13 mouse cellular contexts compared by ENCODE assay signal in genomic region chr12:100209701-100210478, GRCm38 (mm10). TPM values are rescaled to one million over a fixed set of nuclear protein-coding genes. Genes with fewer than 3 reads are reported as not detected.
DNase-seq lines count a peak whose midpoint lies in the region; ATAC-seq and TF ChIP-seq lines count a peak whose summit lies in the region.
"Had no signal": no experiment of that assay in that cellular context is flagged by ENCODE, and none has a peak within 500 bp of the region (broad histone marks: within the 10 kb centered on the region; RNA-seq: fewer than 3 reads in every experiment).

No protein-coding gene starts in this region.

- ATAC-seq in kidney, embryonic 15.5 days (replicated peaks; ENCODE audit: low FRiP score): no peak
- no peak for ATAC-seq in midbrain, postnatal 0 days (ENCODE audit: low FRiP score)
- ATAC-seq in midbrain, embryonic 11.5 days (ENCODE audit: low FRiP score): no peak
- ATAC-seq in liver, embryonic 12.5 days: peak; percentile 76
- ATAC-seq in stomach, postnatal 0 days (ENCODE audit: low FRiP score, low TSS enrichment): no peak

- H3K27me3 ChIP-seq in kidney, embryonic 15.5 days: no peaks in the 10 kb centered on the region
- H3K27me3 ChIP-seq in midbrain, postnatal 0 days (ENCODE audit: insufficient read depth, low read length): no peaks in the 10 kb centered on the region
- H3K27me3 ChIP-seq in midbrain, embryonic 11.5 days (ENCODE audit: control insufficient read depth, insufficient read depth, low read length): no peaks in the 10 kb centered on the region
- no peaks in the 10 kb centered on the region for H3K27me3 ChIP-seq in liver, embryonic 12.5 days (replicated peaks)
- H3K27me3 ChIP-seq in stomach, postnatal 0 days (ENCODE audit: control insufficient read depth, insufficient read depth, low read length): no peaks in the 10 kb centered on the region
- H3K27me3 ChIP-seq: megakaryocyte, embryonic 14.5 days had no signal

- no peaks in the 10 kb centered on the region for H3K9me3 ChIP-seq in kidney, embryonic 15.5 days (replicated peaks)
- no peaks in the 10 kb centered on the region for H3K9me3 ChIP-seq in midbrain, postnatal 0 days (ENCODE audit: low read length)
- H3K9me3 ChIP-seq in midbrain, embryonic 11.5 days (ENCODE audit: control insufficient read depth, low read length): peaks cover 3% of the 10 kb centered on the region; the same call in 1 of the 2 replicates
- no peaks in the 10 kb centered on the region for H3K9me3 ChIP-seq in liver, embryonic 12.5 days (replicated peaks)
- 0 out of 2 replicates have a peak, but pooled peaks cover 5% of the 10 kb centered on the region for H3K9me3 ChIP-seq in stomach, postnatal 0 days (ENCODE audit: control insufficient read depth, low read length)

- peaks cover 57% of the 10 kb centered on the region for H3K36me3 ChIP-seq in kidney, embryonic 15.5 days
- H3K36me3 ChIP-seq in midbrain, postnatal 0 days (ENCODE audit: insufficient read depth, low read length): peaks cover 43% of the 10 kb centered on the region
- peaks cover 17% of the 10 kb centered on the region; the same call in 1 of the 2 replicates for H3K36me3 ChIP-seq in midbrain, embryonic 11.5 days (ENCODE audit: control insufficient read depth, insufficient read depth, low read length)
- H3K36me3 ChIP-seq in liver, embryonic 12.5 days: peaks cover 53% of the 10 kb centered on the region
- peaks cover 14% of the 10 kb centered on the region for H3K36me3 ChIP-seq in stomach, postnatal 0 days (ENCODE audit: control insufficient read depth, insufficient read depth, low read length)

- no peak overlapping the region for H3K4me3 ChIP-seq in kidney, embryonic 15.5 days (replicated peaks)
- no peak overlapping the region for H3K4me3 ChIP-seq in midbrain, postnatal 0 days (ENCODE audit: low read depth, low read length)
- H3K4me3 ChIP-seq in midbrain, embryonic 11.5 days (ENCODE audit: low read depth, low read length): no peak overlapping the region
- no peak overlapping the region for H3K4me3 ChIP-seq in liver, embryonic 12.5 days
- no peak overlapping the region for H3K4me3 ChIP-seq in stomach, postnatal 0 days (ENCODE audit: low read depth, low read length)
- H3K4me3 ChIP-seq: megakaryocyte, embryonic 14.5 days had no signal

- no peak for TF ChIP-seq CTCF in midbrain, postnatal 0 days (IDR thresholded peaks at IDR 0.05)
- TF ChIP-seq CTCF in stomach, postnatal 0 days (IDR thresholded peaks at IDR 0.05; ENCODE audit: low read depth): no peak

- 0 out of 2 replicates have a peak overlapping the region, but pooled peaks have one; percentile 47 for H3K27ac ChIP-seq in kidney, embryonic 15.5 days
- peak overlapping the region; percentile 32; the same call in 1 of the 2 replicates for H3K27ac ChIP-seq in midbrain, postnatal 0 days (ENCODE audit: low read depth, low read length)
- no peak overlapping the region for H3K27ac ChIP-seq in midbrain, embryonic 11.5 days (ENCODE audit: low read depth, low read length)
- peak overlapping the region; percentile 31 for H3K27ac ChIP-seq in liver, embryonic 12.5 days
- peak overlapping the region; percentile 81 for H3K27ac ChIP-seq in stomach, postnatal 0 days (replicated peaks)

- peaks cover 38% of the 10 kb centered on the region for H3K4me1 ChIP-seq in kidney, embryonic 15.5 days
- no peaks in the 10 kb centered on the region for H3K4me1 ChIP-seq in midbrain, postnatal 0 days (ENCODE audit: insufficient read depth, low read length)
- H3K4me1 ChIP-seq in midbrain, embryonic 11.5 days (ENCODE audit: control insufficient read depth, insufficient read depth, low read length): no peaks in the 10 kb centered on the region
- H3K4me1 ChIP-seq in liver, embryonic 12.5 days: peaks cover 58% of the 10 kb centered on the region
- H3K4me1 ChIP-seq in stomach, postnatal 0 days (replicated peaks; ENCODE audit: control insufficient read depth, insufficient read depth): no peaks in the 10 kb centered on the region; the same call in 1 of the 2 replicates

- no peak for TF ChIP-seq EP300 in stomach, postnatal 0 days (optimal IDR thresholded peaks at IDR 0.05)

- DNase-seq in kidney, postnatal 14 days: no peak
- DNase-seq in midbrain, postnatal 0 days (ENCODE audit: low spot score): no peak
- no peak for DNase-seq in midbrain, embryonic 11.5 days (ENCODE audit: low spot score, missing footprints)
- DNase-seq in stomach, postnatal 0 days (ENCODE audit: low spot score): no peak
- no peak for DNase-seq in gastrocnemius, postnatal 10 days
- DNase-seq in cerebellum, postnatal 25 days: no peak
- DNase-seq: adrenal gland, postnatal 36 days; cerebellum, adult 9-11 months; gastrocnemius, postnatal 36 days; heart, postnatal 10 days had no signal

- no peak overlapping the region for H3K4me2 ChIP-seq in kidney, embryonic 15.5 days
- H3K4me2 ChIP-seq in midbrain, postnatal 0 days (ENCODE audit: low read depth, low read length, poor library complexity, severe bottlenecking): no peak overlapping the region
- H3K4me2 ChIP-seq in midbrain, embryonic 11.5 days: no peak overlapping the region
- peak overlapping the region; percentile 16; the same call in 1 of the 2 replicates for H3K4me2 ChIP-seq in liver, embryonic 12.5 days
- no peak overlapping the region for H3K4me2 ChIP-seq in stomach, postnatal 0 days (replicated peaks; ENCODE audit: low read depth)

- H3K9ac ChIP-seq in kidney, embryonic 15.5 days: no peak overlapping the region
- H3K9ac ChIP-seq in midbrain, postnatal 0 days (replicated peaks; ENCODE audit: low read length, poor library complexity, severe bottlenecking): no peak overlapping the region
- H3K9ac ChIP-seq in midbrain, embryonic 11.5 days (ENCODE audit: low read length): no peak overlapping the region
- H3K9ac ChIP-seq in liver, embryonic 12.5 days: no peak overlapping the region
- H3K9ac ChIP-seq in stomach, postnatal 0 days (ENCODE audit: low read length): no peak overlapping the region

- 90% methylated on average over 10 of the region's 10 CpGs for WGBS in kidney, embryonic 15.5 days
- whole genome bisulfite sequencing in midbrain, postnatal 0 days: 93% methylated on average over 10 of the region's 10 CpGs
- WGBS in midbrain, embryonic 11.5 days: 93% methylated on average over 10 of the region's 10 CpGs
- WGBS in liver, embryonic 12.5 days (ENCODE audit: insufficient replicate concordance): 63% methylated on average over 10 of the region's 10 CpGs
- 66% methylated on average over 10 of the region's 10 CpGs for WGBS in stomach, postnatal 0 days

RNA-seq across cellular contexts. Expression of gene Calm1, which starts 10.7 kb away (rescaled TPM):
- 1,314 and 1,392 TPM in 2 replicates for polyA plus RNA-seq in kidney, embryonic 15.5 days (2015; fragmentation: Nextera tagmentation; extraction: Ambion mirVana)
- 1,086 and 1,419 TPM in 2 replicates for total RNA-seq in midbrain, postnatal 0 days (2014; rRNA removed)
- 4,369 and 4,581 TPM in 2 replicates for polyA plus RNA-seq in midbrain, postnatal 0 days (2015; fragmentation: Nextera tagmentation; extraction: Ambion mirVana)
- polyA plus RNA-seq in midbrain, embryonic 11.5 days (2014; fragmentation: Nextera tagmentation; extraction: Ambion mirVana): 1,565 and 1,591 TPM in 2 replicates
- 739 and 779 TPM in 2 replicates for polyA plus RNA-seq in liver, embryonic 12.5 days (2016; fragmentation: Nextera tagmentation; extraction: Ambion mirVana)
- polyA plus RNA-seq in stomach, postnatal 0 days (2015; fragmentation: Nextera tagmentation; extraction: Ambion mirVana): 1,956 and 2,116 TPM in 2 replicates
- 100 to 1,000 TPM; 360 to 362 TPM for total RNA-seq in gastrocnemius, postnatal 10 days (2021)

RNA-seq across cellular contexts. Expression of gene Nrde2, which starts 50.4 kb away (rescaled TPM):
- polyA plus RNA-seq in kidney, embryonic 15.5 days (2015; fragmentation: Nextera tagmentation; extraction: Ambion mirVana): 18.4 and 18.9 TPM in 2 replicates
- total RNA-seq in midbrain, postnatal 0 days (2014; rRNA removed): 13.9 and 23.4 TPM in 2 replicates
- polyA plus RNA-seq in midbrain, postnatal 0 days (2015; fragmentation: Nextera tagmentation; extraction: Ambion mirVana): 12.9 and 13.1 TPM in 2 replicates
- polyA plus RNA-seq in midbrain, embryonic 11.5 days (2014; fragmentation: Nextera tagmentation; extraction: Ambion mirVana): 11.6 and 13.5 TPM in 2 replicates
- 6.9 and 8.6 TPM in 2 replicates for polyA plus RNA-seq in liver, embryonic 12.5 days (2016; fragmentation: Nextera tagmentation; extraction: Ambion mirVana)
- 5.9 and 6.9 TPM in 2 replicates for polyA plus RNA-seq in stomach, postnatal 0 days (2015; fragmentation: Nextera tagmentation; extraction: Ambion mirVana)
- 10 to 100 TPM; 11.1 to 11.2 TPM for total RNA-seq in gastrocnemius, postnatal 10 days (2021)
